Mouse (Mus musculus): ENCODE results near the gene Dock8.

GRCm38 (mm10) chr19:25176746-25177145 is 177.4 kb downstream of the Dock8 start:
- TF ChIP-seq CTCF (IDR thresholded peaks at IDR 0.05 in 2 of 3, conservative IDR thresholded peaks at IDR 0.05 in 1 of 3; ENCODE audit: control insufficient read depth in 1 of 3, insufficient read depth in 1 of 3, low read depth in 2 of 3, low read length in 3 of 3, poor library complexity in 1 of 3, severe bottlenecking in 1 of 3) (no peak), GABPA (IDR thresholded peaks at IDR 0.05; ENCODE audit: low read depth, low read length) (no peak), UBTF (IDR thresholded peaks at IDR 0.05; ENCODE audit: borderline replicate concordance, insufficient read depth, low read depth, low read length) (no peak), ETS1 (IDR thresholded peaks at IDR 0.05; ENCODE audit: low read depth, low read length) (no peak), MYC (IDR thresholded peaks at IDR 0.05; ENCODE audit: low read depth, low read length) (no peak), TBP (IDR thresholded peaks at IDR 0.05; ENCODE audit: low read depth, low read length) (no peak), TCF12 (IDR thresholded peaks at IDR 0.05; ENCODE audit: low read depth, low read length) (no peak), GATA1 (IDR thresholded peaks at IDR 0.05; ENCODE audit: low read depth, low read length) (no peak), NRF1 (IDR thresholded peaks at IDR 0.05; ENCODE audit: insufficient read depth, low read depth, low read length, poor library complexity, severe bottlenecking) (no peak), MAX (IDR thresholded peaks at IDR 0.05; ENCODE audit: low read length) (no peak)

Data from MEL (cell line).